Mouse (Mus musculus): Measurements from ENCODE around the gene Iffo2. TPM values are rescaled to one million over a fixed set of nuclear protein-coding genes. Genes with fewer than 3 reads are reported as not detected.

Iffo2 gene
- polyA plus RNA-seq, 1 experiment from 2014 or later = 4.8 TPM

DNA sequence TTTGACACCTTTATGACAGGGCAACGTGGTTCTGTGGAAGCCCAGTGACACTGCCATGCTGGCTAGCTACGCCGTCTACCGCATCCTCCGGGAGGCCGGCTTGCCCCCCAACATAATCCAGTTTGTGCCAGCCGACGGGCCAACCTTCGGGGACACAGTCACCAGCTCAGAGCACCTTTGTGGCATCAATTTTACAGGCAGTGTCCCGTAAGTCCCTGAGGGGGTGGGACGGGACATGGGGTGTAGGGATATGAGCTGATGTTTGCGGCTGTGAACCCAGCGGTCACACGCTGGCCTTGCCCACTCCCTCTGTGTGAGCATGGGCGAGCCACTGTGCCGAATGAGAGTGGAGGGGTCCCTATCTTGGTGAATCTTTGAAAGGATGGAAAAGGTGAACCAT lies 108.0 kb downstream of the Iffo2 start:
- no peak for ATAC-seq (ENCODE audit: low read depth)
- Histone ChIP-seq H3K9ac (ENCODE audit: low read depth, low read length) (no peak overlapping the region), H3K4me2 (ENCODE audit: low read depth, low read length) (no peak overlapping the region), H3K36me3 (ENCODE audit: control insufficient read depth, insufficient read depth, low read length) (0 out of 2 replicates have a peak, but pooled peaks cover 9% of the 10 kb centered on the region), H3K9me3 (ENCODE audit: control insufficient read depth, low read length) (no peaks in the 10 kb centered on the region), H3K27me3 (replicated peaks; ENCODE audit: control insufficient read depth, insufficient read depth, low read length) (peaks cover 18% of the 10 kb centered on the region), H3K4me3 (ENCODE audit: low read depth, low read length) (no peak overlapping the region), H3K27ac (replicated peaks; ENCODE audit: low read depth, low read length) (no peak overlapping the region), H3K4me1 (ENCODE audit: control insufficient read depth, insufficient read depth, low read length) (peaks cover 8% of the 10 kb centered on the region)
- WGBS = 93% methylated on average over 16 of the region's 16 CpGs
- no peak for DNase-seq (ENCODE audit: low spot score)

DNA sequence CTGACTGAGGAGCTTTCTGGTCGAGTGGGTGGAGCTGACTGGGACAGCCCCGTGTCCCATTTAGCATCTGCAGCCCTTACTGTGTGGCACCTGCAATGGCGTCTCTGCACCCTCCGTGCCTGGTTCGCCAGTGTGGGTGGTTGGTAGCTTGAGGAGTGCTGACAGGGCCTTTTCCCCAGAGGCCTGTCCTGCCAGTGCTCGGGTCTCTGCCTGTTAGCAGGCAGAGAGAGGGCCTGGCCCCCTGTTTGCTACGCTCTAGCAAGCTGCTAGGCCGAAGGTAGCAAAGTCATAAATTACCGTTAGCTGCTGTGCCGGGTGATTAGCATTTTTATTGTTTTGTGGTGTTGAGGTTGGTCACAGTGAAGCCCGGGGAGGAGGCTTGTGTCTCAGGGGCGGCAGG lies 109.5 kb downstream of the Iffo2 start:
- ATAC-seq (ENCODE audit: low read depth) = no peak
- Histone ChIP-seq H3K4me1 (ENCODE audit: control insufficient read depth, insufficient read depth, low read length) (peaks cover 8% of the 10 kb centered on the region), H3K9ac (ENCODE audit: low read depth, low read length) (no peak overlapping the region), H3K27ac (replicated peaks; ENCODE audit: low read depth, low read length) (no peak overlapping the region), H3K27me3 (replicated peaks; ENCODE audit: control insufficient read depth, insufficient read depth, low read length) (peaks cover 18% of the 10 kb centered on the region), H3K4me3 (ENCODE audit: low read depth, low read length) (no peak overlapping the region), H3K36me3 (ENCODE audit: control insufficient read depth, insufficient read depth, low read length) (0 out of 2 replicates have a peak, but pooled peaks cover 16% of the 10 kb centered on the region), H3K4me2 (ENCODE audit: low read depth, low read length) (no peak overlapping the region), H3K9me3 (ENCODE audit: control insufficient read depth, low read length) (no peaks in the 10 kb centered on the region)
- DNase-seq (ENCODE audit: low spot score) = no peak
- 59% methylated on average over 11 of the region's 12 CpGs for WGBS

DNA sequence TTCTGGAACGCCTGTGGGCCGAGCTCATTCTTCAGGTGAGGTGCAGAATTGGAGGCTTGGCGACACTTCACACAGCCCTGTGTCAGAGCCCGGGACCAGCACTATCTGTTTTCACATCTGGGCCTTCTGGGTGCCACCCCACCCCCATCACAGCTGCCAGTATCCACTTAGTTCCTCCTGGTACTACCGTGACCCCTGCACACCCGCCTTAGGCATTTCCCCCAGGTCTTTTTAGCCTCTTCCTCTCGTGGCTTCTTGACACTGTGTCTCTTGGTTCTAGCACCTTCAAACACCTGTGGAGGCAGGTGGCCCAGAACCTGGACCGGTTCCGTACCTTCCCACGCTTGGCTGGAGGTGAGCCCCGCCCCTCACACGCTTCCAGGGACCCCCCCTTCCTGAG lies 110.0 kb downstream of the Iffo2 start:
- no peak overlapping the region for H3K4me2 ChIP-seq (ENCODE audit: low read depth, low read length)
- H3K27ac ChIP-seq (replicated peaks; ENCODE audit: low read depth, low read length) = no peak overlapping the region
- 57% methylated on average over 12 of the region's 12 CpGs for WGBS
- no peaks in the 10 kb centered on the region for H3K9me3 ChIP-seq (ENCODE audit: control insufficient read depth, low read length)
- DNase-seq (ENCODE audit: low spot score) (no peak), ATAC-seq (ENCODE audit: low read depth) (no peak)
- 0 out of 2 replicates have a peak, but pooled peaks cover 21% of the 10 kb centered on the region for H3K36me3 ChIP-seq (ENCODE audit: control insufficient read depth, insufficient read depth, low read length)
- H3K4me3 ChIP-seq (ENCODE audit: low read depth, low read length) = no peak overlapping the region
- no peak overlapping the region for H3K9ac ChIP-seq (ENCODE audit: low read depth, low read length)
- peaks cover 18% of the 10 kb centered on the region for H3K27me3 ChIP-seq (replicated peaks; ENCODE audit: control insufficient read depth, insufficient read depth, low read length)
- peaks cover 8% of the 10 kb centered on the region for H3K4me1 ChIP-seq (ENCODE audit: control insufficient read depth, insufficient read depth, low read length)

DNA sequence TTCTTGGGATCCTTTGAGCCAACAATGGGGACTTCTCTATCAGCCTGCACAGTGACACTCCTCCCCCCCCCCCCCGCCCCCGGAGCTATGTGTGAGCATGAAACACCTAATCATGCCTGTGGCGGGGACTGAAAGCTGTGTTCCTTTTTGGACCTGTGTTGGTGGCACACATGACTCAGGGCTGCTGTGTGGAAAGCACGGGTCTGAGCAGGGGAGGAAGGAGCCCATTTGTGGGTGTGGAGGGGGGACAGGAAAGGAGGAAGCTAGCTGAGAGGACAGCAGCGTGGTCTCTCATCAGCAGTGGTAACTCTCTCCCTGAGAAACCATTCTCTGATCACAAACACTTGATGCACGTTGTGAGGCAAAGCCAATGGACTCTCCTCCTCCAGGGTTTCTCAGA lies 110.4 kb downstream of the Iffo2 start:
- DNase-seq (ENCODE audit: low spot score) (no peak), ATAC-seq (ENCODE audit: low read depth) (no peak)
- Histone ChIP-seq H3K36me3 (ENCODE audit: control insufficient read depth, insufficient read depth, low read length) (0 out of 2 replicates have a peak, but pooled peaks cover 22% of the 10 kb centered on the region), H3K4me1 (ENCODE audit: control insufficient read depth, insufficient read depth, low read length) (peaks cover 8% of the 10 kb centered on the region), H3K4me3 (ENCODE audit: low read depth, low read length) (no peak overlapping the region), H3K9me3 (ENCODE audit: control insufficient read depth, low read length) (no peaks in the 10 kb centered on the region), H3K9ac (ENCODE audit: low read depth, low read length) (no peak overlapping the region), H3K4me2 (ENCODE audit: low read depth, low read length) (no peak overlapping the region), H3K27ac (replicated peaks; ENCODE audit: low read depth, low read length) (no peak overlapping the region), H3K27me3 (replicated peaks; ENCODE audit: control insufficient read depth, insufficient read depth, low read length) (peaks cover 18% of the 10 kb centered on the region)
- WGBS = 65% methylated on average over 6 of the region's 6 CpGs

DNA sequence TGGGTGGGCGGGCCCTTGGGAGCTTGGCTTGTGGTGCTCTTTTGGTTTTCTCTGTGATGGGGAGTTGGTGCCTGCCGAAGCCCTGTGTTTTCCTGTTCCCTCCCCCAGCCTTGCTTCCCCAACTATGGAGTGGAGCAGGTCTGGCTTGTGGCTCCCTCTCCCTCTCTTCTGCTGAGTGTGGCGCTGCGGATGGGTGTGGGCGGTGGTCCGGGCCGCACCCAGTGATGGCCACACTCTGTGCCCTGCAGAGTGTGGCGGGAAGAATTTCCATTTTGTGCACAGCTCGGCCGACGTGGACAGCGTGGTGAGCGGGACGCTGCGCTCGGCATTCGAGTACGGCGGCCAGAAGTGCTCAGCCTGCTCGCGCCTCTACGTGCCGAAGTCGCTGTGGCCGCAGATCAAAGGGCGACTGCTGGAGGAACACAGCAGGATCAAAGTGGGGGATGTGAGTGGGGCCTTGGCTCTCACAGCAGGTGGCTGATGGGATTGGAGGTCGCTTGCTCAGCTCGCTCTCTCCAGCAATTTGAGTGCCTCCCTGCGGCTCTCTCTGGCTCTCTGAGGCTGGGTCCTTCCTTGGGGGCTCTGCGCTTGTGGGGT lies 111.6 kb downstream of the Iffo2 start:
- Histone ChIP-seq H3K4me3 (ENCODE audit: low read depth, low read length) (peak overlapping the region; percentile 16), H3K36me3 (ENCODE audit: control insufficient read depth, insufficient read depth, low read length) (peaks cover 30% of the 10 kb centered on the region; the same call in 1 of the 2 replicates), H3K4me1 (ENCODE audit: control insufficient read depth, insufficient read depth, low read length) (peaks cover 8% of the 10 kb centered on the region), H3K9me3 (ENCODE audit: control insufficient read depth, low read length) (no peaks in the 10 kb centered on the region), H3K27me3 (replicated peaks; ENCODE audit: control insufficient read depth, insufficient read depth, low read length) (peaks cover 18% of the 10 kb centered on the region), H3K4me2 (ENCODE audit: low read depth, low read length) (peak overlapping the region; percentile 48), H3K9ac (ENCODE audit: low read depth, low read length) (peak overlapping the region; percentile 26; the same call in 1 of the 2 replicates), H3K27ac (replicated peaks; ENCODE audit: low read depth, low read length) (no peak overlapping the region)
- WGBS = 8% methylated on average over 22 of the region's 30 CpGs
- ATAC-seq (ENCODE audit: low read depth) = peak; percentile 30; the same call in 1 of the 2 replicates
- DNase-seq (ENCODE audit: low spot score) = peak; percentile 40

DNA sequence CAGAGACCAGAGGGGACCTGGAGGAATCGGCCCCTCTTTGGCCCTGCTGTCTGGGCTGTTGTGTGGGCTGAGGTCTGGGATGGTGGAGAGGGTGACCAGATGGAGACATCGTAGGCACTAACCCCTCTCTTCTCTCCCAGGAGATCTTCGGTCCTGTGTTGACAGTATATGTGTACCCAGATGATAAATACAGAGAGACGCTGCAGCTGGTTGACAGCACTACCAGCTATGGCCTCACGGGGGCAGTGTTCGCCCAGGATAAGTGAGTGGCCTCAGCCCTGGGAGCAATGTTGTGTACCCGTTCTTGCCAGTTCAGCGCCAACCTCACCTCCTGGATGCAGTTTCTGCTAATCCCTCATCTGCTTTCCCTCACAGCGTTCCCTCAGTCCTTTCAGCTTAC lies 113.6 kb downstream of the Iffo2 start:
- Histone ChIP-seq H3K36me3 (ENCODE audit: control insufficient read depth, insufficient read depth, low read length) (peaks cover 35% of the 10 kb centered on the region), H3K27me3 (replicated peaks; ENCODE audit: control insufficient read depth, insufficient read depth, low read length) (peaks cover 18% of the 10 kb centered on the region), H3K4me2 (ENCODE audit: low read depth, low read length) (no peak overlapping the region), H3K27ac (replicated peaks; ENCODE audit: low read depth, low read length) (no peak overlapping the region), H3K4me3 (ENCODE audit: low read depth, low read length) (no peak overlapping the region), H3K4me1 (ENCODE audit: control insufficient read depth, insufficient read depth, low read length) (peaks cover 8% of the 10 kb centered on the region), H3K9ac (ENCODE audit: low read depth, low read length) (no peak overlapping the region), H3K9me3 (ENCODE audit: control insufficient read depth, low read length) (no peaks in the 10 kb centered on the region)
- 14% methylated on average over 9 of the region's 9 CpGs for WGBS
- ATAC-seq (ENCODE audit: low read depth) = 0 out of 2 replicates have a peak, but pooled peaks have one; percentile 23
- peak; percentile 79 for DNase-seq (ENCODE audit: low spot score)

DNA sequence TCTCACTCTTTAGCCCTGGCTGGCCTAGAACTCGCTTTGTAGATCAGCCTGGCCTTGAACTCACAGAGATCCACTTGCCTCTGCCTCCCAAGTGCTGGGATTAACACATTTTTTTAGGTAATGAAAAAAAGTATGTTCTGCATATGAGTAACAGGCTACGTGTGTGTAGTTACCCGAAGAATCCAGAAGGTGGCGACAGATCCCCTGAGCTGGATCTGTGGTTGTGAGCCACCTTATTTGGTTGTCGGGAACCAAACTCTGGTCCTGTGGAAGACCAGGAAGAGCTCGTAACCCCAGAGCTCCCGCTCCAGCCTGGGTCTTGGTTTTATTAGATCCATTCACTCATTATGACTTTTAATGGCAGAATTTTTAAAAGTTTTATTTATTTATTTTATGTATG lies 116.6 kb downstream of the Iffo2 start:
- H3K4me3 ChIP-seq (ENCODE audit: low read depth, low read length) = no peak overlapping the region
- 83% methylated on average over 7 of the region's 7 CpGs for WGBS

DNA sequence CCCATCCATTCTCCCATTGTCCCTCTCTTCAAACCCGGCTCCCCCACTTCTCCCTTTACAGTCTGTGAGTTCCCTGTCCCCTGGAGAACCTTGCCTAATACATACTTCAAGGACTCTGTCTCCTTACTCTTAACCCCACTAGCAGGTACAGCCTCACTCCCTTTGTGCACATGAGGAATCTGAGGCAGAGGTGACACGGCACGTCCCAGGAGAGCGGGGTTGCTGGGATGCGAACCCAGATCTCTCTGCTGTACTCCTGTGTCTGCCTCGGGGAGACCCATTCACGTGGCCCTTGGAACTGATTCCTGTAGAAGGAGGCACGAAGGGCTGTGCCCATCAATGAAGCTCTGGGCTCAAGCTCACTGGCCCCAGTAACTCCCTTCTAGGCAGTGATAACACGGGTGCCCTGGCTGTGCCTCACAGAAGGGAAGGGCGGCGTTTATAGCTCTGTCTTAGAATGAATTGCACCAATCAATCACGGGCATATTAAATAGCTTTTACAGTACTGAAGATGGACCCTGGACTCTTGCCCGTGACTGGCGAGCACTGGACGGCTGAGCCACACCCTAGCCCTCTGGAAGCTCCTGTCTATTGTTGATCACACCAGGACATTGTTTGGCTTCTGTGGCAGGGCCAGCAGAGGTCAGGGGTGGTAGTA lies 119.9 kb downstream of the Iffo2 start:
- ATAC-seq (ENCODE audit: low read depth) (no peak), DNase-seq (ENCODE audit: low spot score) (no peak)
- Histone ChIP-seq H3K4me1 (ENCODE audit: control insufficient read depth, insufficient read depth, low read length) (no peaks in the 10 kb centered on the region), H3K27ac (replicated peaks; ENCODE audit: low read depth, low read length) (no peak overlapping the region), H3K9me3 (ENCODE audit: control insufficient read depth, low read length) (no peaks in the 10 kb centered on the region), H3K27me3 (replicated peaks; ENCODE audit: control insufficient read depth, insufficient read depth, low read length) (no peaks in the 10 kb centered on the region), H3K36me3 (ENCODE audit: control insufficient read depth, insufficient read depth, low read length) (peaks cover 24% of the 10 kb centered on the region), H3K4me2 (ENCODE audit: low read depth, low read length) (no peak overlapping the region), H3K4me3 (ENCODE audit: low read depth, low read length) (no peak overlapping the region), H3K9ac (ENCODE audit: low read depth, low read length) (no peak overlapping the region)
- 80% methylated on average over 15 of the region's 15 CpGs for WGBS

More for the DNA sequence above, 116.6 kb downstream of the Iffo2 start:
- Histone ChIP-seq H3K4me1 (ENCODE audit: control insufficient read depth, insufficient read depth, low read length) (peaks cover 3% of the 10 kb centered on the region), H3K9ac (ENCODE audit: low read depth, low read length) (no peak overlapping the region), H3K27ac (replicated peaks; ENCODE audit: low read depth, low read length) (no peak overlapping the region), H3K27me3 (replicated peaks; ENCODE audit: control insufficient read depth, insufficient read depth, low read length) (peaks cover 10% of the 10 kb centered on the region), H3K9me3 (ENCODE audit: control insufficient read depth, low read length) (no peaks in the 10 kb centered on the region), H3K36me3 (ENCODE audit: control insufficient read depth, insufficient read depth, low read length) (peaks cover 35% of the 10 kb centered on the region), H3K4me2 (ENCODE audit: low read depth, low read length) (no peak overlapping the region)
- DNase-seq (ENCODE audit: low spot score) = no peak
- no peak for ATAC-seq (ENCODE audit: low read depth)

DNA sequence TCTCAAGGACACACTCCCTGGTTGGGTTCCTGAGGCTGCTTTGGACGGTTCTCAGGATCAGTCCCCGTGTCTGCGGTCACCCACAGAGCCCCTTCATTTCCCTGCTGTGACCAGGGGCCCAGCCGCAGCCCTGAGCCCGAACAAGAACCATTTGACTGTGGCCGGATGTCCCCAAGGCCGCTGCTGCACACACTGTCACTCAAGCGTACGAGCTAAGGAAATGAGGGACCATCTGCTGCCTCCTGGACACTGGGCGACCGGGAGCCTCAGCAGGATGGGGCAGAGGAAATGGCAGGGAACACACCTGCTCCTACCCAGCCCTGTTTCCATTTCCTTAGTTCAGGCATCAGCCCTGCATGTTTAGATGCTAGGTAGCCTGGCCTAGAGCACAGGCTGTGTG lies 120.6 kb downstream of the Iffo2 start:
- WGBS = 69% methylated on average over 11 of the region's 11 CpGs

More for the DNA sequence above, 120.6 kb downstream of the Iffo2 start:
- DNase-seq (ENCODE audit: low spot score) (no peak), ATAC-seq (ENCODE audit: low read depth) (no peak)
- H3K9me3 ChIP-seq (ENCODE audit: control insufficient read depth, low read length) = no peaks in the 10 kb centered on the region
- H3K36me3 ChIP-seq (ENCODE audit: control insufficient read depth, insufficient read depth, low read length) = peaks cover 17% of the 10 kb centered on the region
- H3K4me3 ChIP-seq (ENCODE audit: low read depth, low read length) = no peak overlapping the region
- no peak overlapping the region for H3K9ac ChIP-seq (ENCODE audit: low read depth, low read length)
- H3K27me3 ChIP-seq (replicated peaks; ENCODE audit: control insufficient read depth, insufficient read depth, low read length) = no peaks in the 10 kb centered on the region
- H3K4me1 ChIP-seq (ENCODE audit: control insufficient read depth, insufficient read depth, low read length) = no peaks in the 10 kb centered on the region
- no peak overlapping the region for H3K4me2 ChIP-seq (ENCODE audit: low read depth, low read length)
- no peak overlapping the region for H3K27ac ChIP-seq (replicated peaks; ENCODE audit: low read depth, low read length)
